Mouse (Mus musculus): ENCODE measurements at regions not wholly inside any gene's neighbourhood (a gene's known extent, or its start where the extent isn't known, plus 50 kb on each side); places are given as distances from the start of the nearest gene placed in this dataset.

DNA sequence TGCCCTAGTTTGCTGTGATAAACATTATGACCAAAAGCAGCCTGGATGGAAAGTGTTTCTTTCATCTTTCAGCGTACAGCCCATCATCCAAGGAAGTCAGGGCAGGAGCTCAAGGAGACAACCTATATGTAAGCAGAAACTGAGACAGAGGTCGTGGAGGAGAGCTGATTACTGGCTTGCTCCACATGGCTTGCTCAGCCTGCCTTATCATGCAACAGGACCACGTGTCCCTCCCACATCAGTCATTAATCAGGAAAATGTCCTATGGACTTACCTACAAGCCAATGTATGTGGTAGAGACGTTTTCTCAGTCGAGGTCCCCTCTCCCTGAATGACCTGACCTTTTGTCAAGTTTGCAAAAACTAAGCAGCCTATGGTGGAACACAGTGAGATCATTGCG, 123.7 kb upstream of the Rnaseh2b start:
- Histone ChIP-seq H3K4me3 (replicated peaks) (no peak overlapping the region), H3K9me3 (ENCODE audit: control insufficient read depth, low read length) (no peaks in the 10 kb centered on the region), H3K4me1 (ENCODE audit: control insufficient read depth) (no peaks in the 10 kb centered on the region), H3K27me3 (ENCODE audit: control insufficient read depth) (no peaks in the 10 kb centered on the region), H3K36me3 (ENCODE audit: control insufficient read depth) (no peaks in the 10 kb centered on the region)
- no peak for TF ChIP-seq TAL1 (IDR thresholded peaks at IDR 0.05; ENCODE audit: low read length)
- no peak for TF ChIP-seq GATA1 (IDR thresholded peaks at IDR 0.05; ENCODE audit: low read length)

DNA sequence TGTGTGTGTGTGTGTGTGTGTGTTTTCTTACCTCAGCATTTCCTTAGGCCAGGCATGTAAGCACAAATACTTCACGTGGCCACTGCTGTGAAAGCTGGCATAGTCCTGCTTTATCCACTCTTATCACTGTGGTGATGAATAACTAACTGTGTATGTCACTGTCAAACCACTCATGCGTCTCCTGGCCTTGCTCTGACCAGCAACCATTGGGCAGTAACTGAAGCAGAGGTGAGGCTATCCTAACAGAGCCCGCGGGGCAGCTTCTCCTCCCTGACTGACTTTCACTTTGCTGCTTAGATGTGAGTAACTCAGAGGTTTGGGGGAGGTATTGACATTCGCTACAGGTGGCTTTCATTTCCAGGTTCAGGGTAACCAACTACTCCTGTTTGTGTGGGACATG, 122.0 kb upstream of the Rnaseh2b start:
- Histone ChIP-seq H3K9me3 (ENCODE audit: control insufficient read depth, low read length) (no peaks in the 10 kb centered on the region), H3K4me3 (replicated peaks) (no peak overlapping the region), H3K4me1 (ENCODE audit: control insufficient read depth) (no peaks in the 10 kb centered on the region), H3K36me3 (ENCODE audit: control insufficient read depth) (no peaks in the 10 kb centered on the region), H3K27me3 (ENCODE audit: control insufficient read depth) (no peaks in the 10 kb centered on the region)
- TF ChIP-seq TAL1 (IDR thresholded peaks at IDR 0.05; ENCODE audit: low read length) (no peak), GATA1 (IDR thresholded peaks at IDR 0.05; ENCODE audit: low read length) (no peak)

DNA sequence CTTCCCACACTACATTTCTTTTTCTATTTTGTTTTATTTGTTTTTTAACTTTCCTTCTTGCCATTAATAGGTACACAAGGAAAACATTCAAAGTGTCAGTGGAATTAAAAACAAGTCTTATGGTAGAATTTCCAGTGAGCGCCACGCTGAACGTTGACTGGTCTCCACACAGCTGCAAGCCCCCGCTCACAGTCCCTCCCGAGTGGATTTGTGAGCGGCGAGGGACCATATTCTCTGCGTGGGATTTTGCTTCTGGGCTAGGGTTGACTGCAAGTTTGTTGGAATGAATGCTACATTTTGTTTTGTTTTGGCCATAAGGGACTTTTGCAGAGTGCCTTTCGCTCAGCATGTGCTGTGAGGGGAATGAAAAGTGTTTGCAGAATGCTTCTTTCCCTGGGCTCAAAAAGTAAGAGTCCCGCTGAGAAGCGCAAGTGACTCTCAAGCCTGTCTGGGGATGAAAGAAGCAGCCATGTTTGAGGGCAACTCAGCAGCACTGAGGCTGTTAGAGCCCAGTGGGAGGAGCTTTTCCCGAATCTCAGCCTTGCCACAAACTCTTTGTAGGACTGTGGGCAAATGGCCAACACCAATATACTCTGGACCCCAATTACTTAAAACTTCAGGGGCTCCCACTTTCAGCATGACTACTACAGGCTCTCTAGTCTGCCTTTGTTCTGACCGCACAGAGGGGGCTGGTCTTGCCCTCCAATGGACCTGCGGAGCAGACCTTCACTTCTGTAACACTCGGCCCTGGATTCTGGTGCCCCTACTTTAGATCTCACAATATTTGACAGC, 120.9 kb upstream of the Rnaseh2b start:
- no peak for TF ChIP-seq TAL1 (IDR thresholded peaks at IDR 0.05; ENCODE audit: low read length)
- TF ChIP-seq GATA1 (IDR thresholded peaks at IDR 0.05; ENCODE audit: low read length), result no peak
- no peaks in the 10 kb centered on the region for H3K9me3 ChIP-seq (ENCODE audit: control insufficient read depth, low read length)
- no peaks in the 10 kb centered on the region for H3K4me1 ChIP-seq (ENCODE audit: control insufficient read depth)
- no peaks in the 10 kb centered on the region for H3K36me3 ChIP-seq (ENCODE audit: control insufficient read depth)
- no peak overlapping the region for H3K4me3 ChIP-seq (replicated peaks)
- no peaks in the 10 kb centered on the region for H3K27me3 ChIP-seq (ENCODE audit: control insufficient read depth)

DNA sequence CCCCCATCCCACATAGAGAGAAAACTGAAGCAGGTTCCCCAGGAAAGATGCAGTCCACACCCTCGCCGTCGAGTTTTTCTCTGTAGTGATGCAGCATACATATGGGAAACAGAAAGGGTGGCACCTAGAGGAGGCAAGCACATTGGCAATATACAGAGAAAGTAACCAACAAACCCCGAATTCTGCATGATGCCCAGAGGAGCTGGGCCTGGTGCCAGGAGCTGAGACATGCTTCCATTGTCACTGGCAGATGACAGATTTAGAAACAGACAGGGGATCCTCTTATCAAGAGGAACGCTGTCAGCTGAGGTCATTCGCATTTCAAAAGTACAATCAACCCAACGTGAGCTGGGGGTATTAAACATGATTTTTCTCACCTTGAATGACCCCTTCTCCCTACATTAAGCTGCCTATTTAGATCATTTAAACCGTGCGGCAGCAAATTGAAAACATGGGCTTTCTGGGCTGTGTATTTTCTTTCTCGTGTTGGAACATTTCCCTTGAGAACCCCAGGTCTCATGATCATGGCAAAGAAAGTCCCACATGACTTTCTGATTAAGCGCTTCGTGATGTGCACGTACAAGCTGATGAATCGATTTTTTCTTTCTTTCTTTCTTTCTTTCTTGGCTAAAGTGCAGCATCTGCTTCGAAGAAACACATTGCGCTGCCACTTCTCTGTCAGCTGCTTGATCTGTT, 118.4 kb upstream of the Rnaseh2b start:
- Histone ChIP-seq H3K4me3 (replicated peaks) (no peak overlapping the region), H3K4me1 (ENCODE audit: control insufficient read depth) (no peaks in the 10 kb centered on the region), H3K9me3 (ENCODE audit: control insufficient read depth, low read length) (no peaks in the 10 kb centered on the region), H3K36me3 (ENCODE audit: control insufficient read depth) (no peaks in the 10 kb centered on the region), H3K27me3 (ENCODE audit: control insufficient read depth) (no peaks in the 10 kb centered on the region)
- TF ChIP-seq TAL1 (IDR thresholded peaks at IDR 0.05; ENCODE audit: low read length), result no peak
- TF ChIP-seq GATA1 (IDR thresholded peaks at IDR 0.05; ENCODE audit: low read length), result no peak

DNA sequence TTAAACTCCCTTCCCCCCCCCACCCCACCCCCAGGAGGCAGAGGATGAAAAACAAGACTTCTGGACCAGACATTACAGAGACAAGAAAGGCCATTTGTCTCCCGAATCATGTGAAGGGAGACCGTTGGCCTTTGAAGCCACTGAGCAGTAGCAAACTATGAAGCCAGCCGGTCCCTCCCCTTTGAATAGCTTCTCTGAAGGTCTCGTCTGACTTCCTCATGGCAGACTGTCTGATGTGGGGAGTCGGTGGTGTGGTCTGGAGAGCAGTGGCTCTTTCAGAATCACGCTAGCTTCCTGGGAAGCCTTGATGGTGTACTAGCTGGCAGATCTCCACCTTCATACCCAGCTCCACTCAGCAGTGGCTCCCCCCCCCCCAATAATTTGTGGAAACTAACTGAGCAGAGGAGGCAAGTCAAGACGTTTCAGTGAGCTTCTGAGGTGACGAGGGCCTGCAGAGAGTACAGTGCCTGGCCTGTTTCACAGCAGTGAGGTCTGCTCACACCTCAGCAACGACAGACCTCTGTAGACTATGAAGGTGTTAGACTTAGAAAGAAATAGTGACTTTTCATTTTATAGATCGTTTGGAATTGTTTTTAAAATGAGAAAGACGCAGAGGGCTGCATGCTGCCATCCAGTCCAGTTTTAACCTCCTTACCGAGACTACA, 116.9 kb upstream of the Rnaseh2b start:
- H3K4me3 ChIP-seq (replicated peaks), result no peak overlapping the region

DNA sequence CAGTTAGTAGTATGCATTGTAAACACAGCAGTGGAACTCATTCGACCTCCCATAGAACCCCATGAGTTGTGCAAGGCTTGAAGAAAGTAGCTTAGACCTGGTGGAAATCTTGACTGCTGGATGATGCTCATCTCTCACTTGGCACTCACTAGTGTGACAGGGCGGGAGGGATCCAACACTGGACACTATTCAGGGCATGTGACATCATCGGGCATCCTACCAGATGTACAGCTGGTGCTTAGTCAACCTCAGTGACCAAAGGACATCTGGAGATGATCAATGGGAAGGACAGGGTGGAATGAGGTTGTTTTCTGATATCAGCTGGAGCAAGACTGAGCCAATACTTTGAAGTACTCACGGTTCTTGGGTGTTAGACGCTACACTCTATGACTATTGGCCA, 114.9 kb upstream of the Rnaseh2b start:
- H3K27me3 ChIP-seq (ENCODE audit: control insufficient read depth), result no peaks in the 10 kb centered on the region
- no peak overlapping the region for H3K4me3 ChIP-seq (replicated peaks)
- TF ChIP-seq TAL1 (IDR thresholded peaks at IDR 0.05; ENCODE audit: low read length), result no peak
- TF ChIP-seq GATA1 (IDR thresholded peaks at IDR 0.05; ENCODE audit: low read length), result no peak
- no peaks in the 10 kb centered on the region for H3K36me3 ChIP-seq (ENCODE audit: control insufficient read depth)
- no peaks in the 10 kb centered on the region for H3K4me1 ChIP-seq (ENCODE audit: control insufficient read depth)
- no peaks in the 10 kb centered on the region for H3K9me3 ChIP-seq (ENCODE audit: control insufficient read depth, low read length)

More for the DNA sequence above, 116.9 kb upstream of the Rnaseh2b start:
- Histone ChIP-seq H3K27me3 (ENCODE audit: control insufficient read depth) (no peaks in the 10 kb centered on the region), H3K36me3 (ENCODE audit: control insufficient read depth) (no peaks in the 10 kb centered on the region), H3K4me1 (ENCODE audit: control insufficient read depth) (no peaks in the 10 kb centered on the region), H3K9me3 (ENCODE audit: control insufficient read depth, low read length) (no peaks in the 10 kb centered on the region)
- TF ChIP-seq GATA1 (IDR thresholded peaks at IDR 0.05; ENCODE audit: low read length), result no peak

DNA sequence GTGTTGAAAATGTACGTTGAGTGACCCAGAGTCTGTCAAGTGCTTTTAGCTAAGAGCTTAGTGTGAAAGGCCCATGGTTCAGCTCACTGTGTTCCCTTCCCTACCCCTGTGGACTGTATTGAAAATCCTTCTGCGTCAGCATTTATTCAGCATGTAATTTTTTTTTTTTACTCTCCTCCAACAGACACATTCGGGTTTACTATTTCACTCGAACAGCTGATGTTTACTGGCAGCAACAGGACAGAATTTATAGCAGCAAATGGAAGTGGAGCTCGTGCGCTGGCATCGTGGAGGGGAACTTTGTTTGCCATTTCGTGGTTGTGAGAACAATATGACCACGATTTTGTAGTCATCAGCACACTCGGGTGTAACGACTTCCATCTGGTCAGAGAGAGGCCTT, 105.0 kb upstream of the Rnaseh2b start:
- H3K4me3 ChIP-seq (replicated peaks), result no peak overlapping the region
- no peaks in the 10 kb centered on the region for H3K4me1 ChIP-seq (ENCODE audit: control insufficient read depth)

DNA sequence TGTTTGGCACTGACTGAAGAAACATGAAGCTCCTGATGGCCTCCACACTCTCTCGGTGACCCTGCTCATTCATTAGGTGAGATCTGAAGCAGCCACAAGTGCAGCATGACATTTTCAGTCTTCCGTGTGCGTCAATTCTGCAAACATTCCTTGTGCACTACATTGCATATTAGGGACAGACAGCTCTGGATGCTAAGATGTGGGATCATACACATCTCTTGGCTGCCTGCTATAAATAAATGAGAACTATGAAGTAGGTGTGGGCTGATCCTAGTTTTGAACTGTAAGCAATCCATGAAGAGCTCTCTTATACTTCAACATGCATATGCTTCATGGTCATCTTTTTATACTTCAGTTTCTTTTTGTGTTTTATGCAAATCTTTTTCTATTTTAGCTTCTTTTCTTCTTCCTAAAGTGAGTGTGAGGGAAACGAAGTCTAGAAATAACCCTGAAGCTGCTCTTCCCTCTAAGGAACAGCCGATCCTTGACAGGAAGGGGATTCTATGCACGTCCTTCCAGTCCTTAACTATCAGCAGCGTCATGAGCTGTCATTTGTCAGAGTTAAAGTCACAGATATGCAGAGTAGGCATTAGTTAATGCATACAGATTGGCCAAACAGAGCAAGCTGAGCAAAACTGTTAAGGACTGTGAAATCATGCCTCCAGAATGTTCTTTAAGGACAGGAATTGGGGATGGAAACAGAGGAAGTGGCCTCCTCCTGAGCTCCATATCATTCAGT, 104.1 kb upstream of the Rnaseh2b start:
- no peaks in the 10 kb centered on the region for H3K9me3 ChIP-seq (ENCODE audit: control insufficient read depth, low read length)
- H3K36me3 ChIP-seq (ENCODE audit: control insufficient read depth), result no peaks in the 10 kb centered on the region
- H3K27me3 ChIP-seq (ENCODE audit: control insufficient read depth), result no peaks in the 10 kb centered on the region
- TF ChIP-seq GATA1 (IDR thresholded peaks at IDR 0.05; ENCODE audit: low read length), result no peak
- TF ChIP-seq TAL1 (IDR thresholded peaks at IDR 0.05; ENCODE audit: low read length), result no peak
- no peak overlapping the region for H3K4me3 ChIP-seq (replicated peaks)
- H3K4me1 ChIP-seq (ENCODE audit: control insufficient read depth), result no peaks in the 10 kb centered on the region

More for the DNA sequence above, 105.0 kb upstream of the Rnaseh2b start:
- no peak for TF ChIP-seq TAL1 (IDR thresholded peaks at IDR 0.05; ENCODE audit: low read length)
- TF ChIP-seq GATA1 (IDR thresholded peaks at IDR 0.05; ENCODE audit: low read length), result no peak
- Histone ChIP-seq H3K36me3 (ENCODE audit: control insufficient read depth) (no peaks in the 10 kb centered on the region), H3K9me3 (ENCODE audit: control insufficient read depth, low read length) (no peaks in the 10 kb centered on the region), H3K27me3 (ENCODE audit: control insufficient read depth) (no peaks in the 10 kb centered on the region)

DNA sequence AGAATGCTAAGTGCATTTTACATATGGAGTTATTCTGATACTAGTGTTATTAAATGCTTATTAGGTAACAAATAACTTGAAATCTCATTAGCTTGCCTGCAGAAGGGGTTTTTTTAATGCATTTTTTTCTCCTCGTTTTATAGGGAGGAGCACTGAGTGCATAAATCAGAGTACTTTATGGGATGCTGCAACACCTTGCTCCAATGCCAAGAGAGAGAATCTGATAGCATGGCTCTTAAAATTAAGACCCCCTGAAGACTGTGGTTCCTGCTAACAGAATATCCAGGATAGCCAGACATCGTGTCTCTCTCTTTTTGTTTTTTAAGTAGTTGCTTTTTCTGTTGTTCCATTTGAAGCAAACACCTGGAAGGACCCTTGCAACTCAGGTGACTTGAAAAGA, 100.8 kb upstream of the Rnaseh2b start:
- Histone ChIP-seq H3K4me3 (replicated peaks) (no peak overlapping the region), H3K27me3 (ENCODE audit: control insufficient read depth) (no peaks in the 10 kb centered on the region), H3K9me3 (ENCODE audit: control insufficient read depth, low read length) (no peaks in the 10 kb centered on the region), H3K4me1 (ENCODE audit: control insufficient read depth) (no peaks in the 10 kb centered on the region), H3K36me3 (ENCODE audit: control insufficient read depth) (no peaks in the 10 kb centered on the region)
- no peak for TF ChIP-seq TAL1 (IDR thresholded peaks at IDR 0.05; ENCODE audit: low read length)
- TF ChIP-seq GATA1 (IDR thresholded peaks at IDR 0.05; ENCODE audit: low read length), result no peak

Measured in erythroblast, embryonic 14.5 days (primary cell).